Mouse (Mus musculus): ENCODE data around the gene Pth2. TPM values are rescaled to one million over a fixed set of nuclear protein-coding genes. Genes with fewer than 3 reads are reported as not detected.
"Not testable (repeated sequence)": the region's sequence is repeated elsewhere in the genome, so short reads cannot be mapped to it uniquely, and the experiment has no call there.

Pth2 gene
- total and polyA plus RNA-seq, 3 experiments, result not detected

- Histone ChIP-seq H3K4me3 (no peak overlapping the region), H3K79me2 (replicated peaks; ENCODE audit: control insufficient read depth, insufficient read depth, low read length) (no peaks in the 10 kb centered on the region), H3K27me3 (ENCODE audit: control insufficient read depth, insufficient read depth, low read length) (no peaks in the 10 kb centered on the region), H3K36me3 (ENCODE audit: control insufficient read depth, insufficient read depth, low read length) (peaks cover 2% of the 10 kb centered on the region), H3K27ac (peak overlapping the region; percentile 23; the same call in 1 of the 2 replicates), H3K4me1 (ENCODE audit: control insufficient read depth, insufficient read depth, low read length) (peaks cover 5% of the 10 kb centered on the region; the same call in 1 of the 2 replicates), H3K9ac (ENCODE audit: low read depth, low read length) (no peak overlapping the region)
- 82% methylated on average over 6 of the region's 6 CpGs for WGBS
- 0 out of 2 replicates have a peak, but pooled peaks have one; percentile 11 for TF ChIP-seq EP300 (IDR thresholded peaks at IDR 0.05; ENCODE audit: insufficient read depth, low read depth, low read length)
- no peak for TF ChIP-seq POLR2A (IDR thresholded peaks at IDR 0.05; ENCODE audit: insufficient read depth, low read depth, low read length)
- no peak for TF ChIP-seq CTCF (IDR thresholded peaks at IDR 0.05)
- intact Hi-C loops (cut with DNase I), result no loop called here
- peak; percentile 61 to 66 for DNase-seq
These were observed 31.2 kb upstream of the Pth2 start for GRCm38 (mm10) chr7:45149545-45149944.

DNA sequence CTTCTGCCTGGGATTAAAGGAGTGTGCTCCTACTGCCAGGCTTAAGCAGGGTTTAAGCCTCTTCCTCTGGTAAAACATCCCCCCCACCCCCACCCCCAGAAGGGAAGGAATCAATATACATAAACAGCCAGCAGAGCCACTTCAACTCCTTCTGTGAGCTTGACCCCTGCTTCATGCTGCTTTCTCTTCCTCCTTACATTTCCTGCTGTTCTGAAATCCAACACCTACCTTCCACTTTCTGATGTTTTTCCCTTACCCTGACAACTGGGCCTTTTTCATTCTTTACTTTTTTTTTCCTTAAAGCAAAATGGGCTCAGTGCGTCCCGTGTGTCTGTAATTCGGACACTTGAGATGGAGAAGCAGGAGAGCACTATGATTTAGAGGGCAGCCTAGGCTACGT is 30.5 kb upstream of the Pth2 start:
- H3K9ac ChIP-seq (ENCODE audit: low read depth, low read length), result no peak overlapping the region
- no peak for DNase-seq
- H3K4me1 ChIP-seq (ENCODE audit: control insufficient read depth, insufficient read depth, low read length), result peaks cover 6% of the 10 kb centered on the region; the same call in 1 of the 2 replicates
- WGBS, result 65% methylated on average over 4 of the region's 4 CpGs
- H3K27ac ChIP-seq, result peak overlapping the region; percentile 52; the same call in 1 of the 2 replicates
- intact Hi-C loops (cut with DNase I), result no loop called here
- no peaks in the 10 kb centered on the region for H3K27me3 ChIP-seq (ENCODE audit: control insufficient read depth, insufficient read depth, low read length)
- no peak overlapping the region for H3K4me3 ChIP-seq
- no peaks in the 10 kb centered on the region for H3K79me2 ChIP-seq (replicated peaks; ENCODE audit: control insufficient read depth, insufficient read depth, low read length)
- peaks cover 2% of the 10 kb centered on the region for H3K36me3 ChIP-seq (ENCODE audit: control insufficient read depth, insufficient read depth, low read length)
- no peak for TF ChIP-seq CTCF (IDR thresholded peaks at IDR 0.05)
- no peak for TF ChIP-seq POLR2A (IDR thresholded peaks at IDR 0.05; ENCODE audit: insufficient read depth, low read depth, low read length)
- TF ChIP-seq EP300 (IDR thresholded peaks at IDR 0.05; ENCODE audit: insufficient read depth, low read depth, low read length), result no peak

DNA sequence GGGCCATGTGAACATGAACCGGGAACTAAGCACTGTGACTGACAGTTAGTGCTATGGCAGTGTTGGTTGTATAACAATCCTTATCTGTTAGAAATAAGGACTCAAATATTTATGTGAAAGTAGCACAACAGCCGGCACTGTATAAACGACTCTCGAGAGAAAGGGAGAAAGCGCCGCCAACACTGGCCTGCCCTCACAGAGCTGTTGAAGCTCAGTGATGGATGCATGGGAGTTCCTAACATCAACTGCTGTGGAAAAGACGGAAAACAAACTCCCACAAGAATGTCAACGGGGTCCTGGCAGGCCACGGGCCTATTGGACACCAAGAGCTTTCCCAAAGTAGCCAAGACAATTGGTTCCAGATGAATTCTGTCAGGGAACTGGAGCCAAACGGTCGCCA is 29.5 kb upstream of the Pth2 start:
- peaks cover 6% of the 10 kb centered on the region; the same call in 1 of the 2 replicates for H3K4me1 ChIP-seq (ENCODE audit: control insufficient read depth, insufficient read depth, low read length)
- peak in 1 of 2 experiments; percentile 67 for DNase-seq
- H3K27me3 ChIP-seq (ENCODE audit: control insufficient read depth, insufficient read depth, low read length), result no peaks in the 10 kb centered on the region
- peaks cover 2% of the 10 kb centered on the region for H3K36me3 ChIP-seq (ENCODE audit: control insufficient read depth, insufficient read depth, low read length)
- 50% methylated on average over 11 of the region's 11 CpGs for WGBS
- no peak overlapping the region for H3K4me3 ChIP-seq
- no peak overlapping the region for H3K9ac ChIP-seq (ENCODE audit: low read depth, low read length)
- intact Hi-C loops (cut with DNase I), result no loop called here
- TF ChIP-seq CTCF (IDR thresholded peaks at IDR 0.05) (no peak), EP300 (IDR thresholded peaks at IDR 0.05; ENCODE audit: insufficient read depth, low read depth, low read length) (no peak), POLR2A (IDR thresholded peaks at IDR 0.05; ENCODE audit: insufficient read depth, low read depth, low read length) (no peak)
- no peaks in the 10 kb centered on the region for H3K79me2 ChIP-seq (replicated peaks; ENCODE audit: control insufficient read depth, insufficient read depth, low read length)
- H3K27ac ChIP-seq, result peak overlapping the region; percentile 40; the same call in 1 of the 2 replicates

- H3K27ac ChIP-seq; H3K4me3 ChIP-seq; H3K9ac ChIP-seq (ENCODE audit: low read depth, low read length); intact Hi-C loops (cut with DNase I); H3K36me3 ChIP-seq (ENCODE audit: control insufficient read depth, insufficient read depth, low read length); H3K4me1 ChIP-seq (ENCODE audit: control insufficient read depth, insufficient read depth, low read length); H3K27me3 ChIP-seq (ENCODE audit: control insufficient read depth, insufficient read depth, low read length); H3K79me2 ChIP-seq (replicated peaks; ENCODE audit: control insufficient read depth, insufficient read depth, low read length); DNase-seq: not testable (repeated sequence)
- WGBS, result 90% methylated on average over 2 of the region's 2 CpGs
These were observed 27.7 kb upstream of the Pth2 start for GRCm38 (mm10) chr7:45153052-45153451.

DNA sequence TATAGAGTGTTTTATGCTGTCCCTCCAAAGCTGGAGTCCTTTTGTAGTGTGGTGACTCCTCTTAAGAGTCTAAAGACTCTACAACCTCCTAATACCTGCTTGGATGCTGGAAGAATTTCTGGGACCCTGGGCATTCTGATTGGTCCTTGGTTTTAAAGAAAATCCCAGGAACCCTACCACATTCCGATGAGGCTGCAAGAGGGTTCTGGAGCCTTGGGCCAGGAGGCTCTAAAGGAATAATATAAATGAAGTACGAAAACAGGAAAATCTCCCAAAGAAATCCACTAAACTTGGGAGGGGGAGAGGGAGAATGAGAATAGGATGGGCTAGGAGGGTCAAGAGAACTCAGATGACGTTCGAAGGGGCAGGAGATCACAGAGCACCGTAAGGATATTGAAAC is 27.2 kb upstream of the Pth2 start:
- peak overlapping the region; percentile 69 for H3K4me3 ChIP-seq
- no peaks in the 10 kb centered on the region for H3K27me3 ChIP-seq (ENCODE audit: control insufficient read depth, insufficient read depth, low read length)
- no peaks in the 10 kb centered on the region for H3K79me2 ChIP-seq (replicated peaks; ENCODE audit: control insufficient read depth, insufficient read depth, low read length)
- H3K27ac ChIP-seq, result peak overlapping the region; percentile 97
- WGBS, result under 1% methylated on average over 5 of the region's 5 CpGs
- H3K36me3 ChIP-seq (ENCODE audit: control insufficient read depth, insufficient read depth, low read length), result peaks cover 2% of the 10 kb centered on the region
- intact Hi-C loops (cut with DNase I), result no loop called here
- DNase-seq, result no peak
- no peak for TF ChIP-seq POLR2A (IDR thresholded peaks at IDR 0.05; ENCODE audit: insufficient read depth, low read depth, low read length)
- no peak for TF ChIP-seq CTCF (IDR thresholded peaks at IDR 0.05)
- TF ChIP-seq EP300 (IDR thresholded peaks at IDR 0.05; ENCODE audit: insufficient read depth, low read depth, low read length), result no peak
- H3K9ac ChIP-seq (ENCODE audit: low read depth, low read length), result peak overlapping the region; percentile 92
- H3K4me1 ChIP-seq (ENCODE audit: control insufficient read depth, insufficient read depth, low read length), result peaks cover 6% of the 10 kb centered on the region; the same call in 1 of the 2 replicates

DNA sequence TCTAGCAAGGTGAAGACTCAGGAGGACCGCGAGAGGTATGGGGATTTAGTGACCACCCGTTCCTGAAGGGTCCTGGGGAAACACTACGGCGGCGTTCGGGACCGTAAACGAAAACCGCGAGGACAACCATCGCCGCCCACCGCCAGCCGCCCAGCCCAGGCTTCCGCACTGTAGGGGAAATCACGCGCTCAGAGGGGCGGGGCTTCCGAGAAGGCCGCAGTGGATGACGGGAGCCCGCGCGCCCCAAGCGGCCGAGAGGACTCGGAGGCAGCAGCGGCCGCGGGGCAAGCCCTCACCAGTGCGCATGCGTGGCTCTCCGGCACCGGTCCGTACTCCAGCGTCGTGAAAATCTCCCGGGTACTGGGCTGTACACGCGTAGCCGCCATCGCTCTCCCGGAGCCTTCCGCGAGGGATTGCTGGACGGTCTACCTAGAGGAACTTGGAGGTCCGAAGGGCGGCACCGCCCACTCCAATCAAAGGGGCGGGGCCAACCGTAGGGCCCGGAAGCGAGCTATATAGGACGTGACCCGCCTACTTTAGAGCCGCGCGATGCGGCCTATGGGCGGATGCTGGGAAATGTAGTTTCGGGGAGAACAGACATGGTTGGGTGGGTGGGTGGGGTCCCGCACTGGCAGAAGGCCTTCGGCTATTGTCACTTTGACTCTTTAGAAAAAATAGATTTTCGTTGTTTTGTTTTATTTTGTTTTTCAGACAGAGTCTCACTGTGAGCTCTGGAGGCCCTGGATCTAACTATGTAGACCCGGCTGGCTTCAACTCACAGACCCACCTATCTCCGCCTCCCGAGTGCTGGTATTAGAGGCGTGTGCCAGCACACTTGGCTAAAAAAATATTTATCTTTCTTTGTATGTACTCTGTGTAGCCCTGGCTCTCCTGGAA is 26.5 kb upstream of the Pth2 start, which contains the start of the genes Pih1d1 and Aldh16a1:
Pih1d1 (plus strand) TSS at position 208 of the 897 bp plus-strand sequence.
Aldh16a1 (minus strand) TSS at position 489 of the 897 bp plus-strand sequence.
- H3K4me1 ChIP-seq (ENCODE audit: control insufficient read depth, insufficient read depth, low read length), result peaks cover 6% of the 10 kb centered on the region; the same call in 1 of the 2 replicates
- peak within 1 kb of the TSS; percentile 69 for H3K4me3 ChIP-seq
- no peaks in the 10 kb centered on the region for H3K79me2 ChIP-seq (replicated peaks; ENCODE audit: control insufficient read depth, insufficient read depth, low read length)
- TF ChIP-seq POLR2A (IDR thresholded peaks at IDR 0.05; ENCODE audit: insufficient read depth, low read depth, low read length) (peak; percentile 95), CTCF (IDR thresholded peaks at IDR 0.05) (peak; percentile 80), EP300 (IDR thresholded peaks at IDR 0.05; ENCODE audit: insufficient read depth, low read depth, low read length) (no peak)
- H3K27ac ChIP-seq, result peak within 1 kb of the TSS; percentile 97
- DNase-seq, result peak; percentile 98 to 99
- H3K36me3 ChIP-seq (ENCODE audit: control insufficient read depth, insufficient read depth, low read length), result peaks cover 2% of the 10 kb centered on the region
- intact Hi-C loops (cut with DNase I), result loop anchor here (1.0 kb wide), 1 partner anchor 25 kb away; no protein-coding TSS in a partner anchor
- 3% methylated on average over 69 of the region's 69 CpGs for WGBS
- H3K9ac ChIP-seq (ENCODE audit: low read depth, low read length), result peak within 1 kb of the TSS; percentile 92
- H3K27me3 ChIP-seq (ENCODE audit: control insufficient read depth, insufficient read depth, low read length), result no peaks in the 10 kb centered on the region

Data from heart, adult 2 months (tissue).